9 mouse cellular contexts compared by ENCODE assay signal in the genomic region with DNA sequence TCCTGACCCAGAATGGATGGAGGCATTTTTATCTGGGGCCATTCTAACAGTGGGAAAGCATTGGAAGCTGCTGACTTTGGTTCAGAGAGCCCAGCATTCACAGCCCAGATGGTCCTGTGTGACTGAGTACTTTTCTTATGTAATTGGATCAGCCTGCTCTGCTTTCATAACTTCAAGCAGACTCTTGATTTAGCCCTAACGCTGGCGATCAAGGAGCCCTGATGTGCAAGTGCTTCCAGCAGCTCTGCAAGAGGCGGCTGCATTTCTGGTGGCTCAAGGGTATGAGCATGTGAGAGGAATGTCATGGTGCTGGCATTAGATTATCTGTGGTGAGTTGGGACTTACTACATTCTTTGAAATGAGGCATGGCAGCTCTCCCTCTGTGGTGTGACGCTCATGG. TPM values are rescaled to one million over a fixed set of nuclear protein-coding genes. Genes with fewer than 3 reads are reported as not detected.
A peak's percentile ranks its signal among the peaks of the same experiment; 100 is the strongest.
DNase-seq lines count a peak whose midpoint lies in the region; ATAC-seq lines count a peak whose summit lies in the region.
"Had no signal": no experiment of that assay in that cellular context is flagged by ENCODE, and none has a peak within 500 bp of the region (broad histone marks: within the 10 kb centered on the region; RNA-seq: fewer than 3 reads in every experiment).

No protein-coding gene starts in this region.

- no peak for DNase-seq in limb, embryonic 10.5 days (ENCODE audit: low spot score)
- DNase-seq in frontal cortex, postnatal 36 days (ENCODE audit: low spot score in 2 of 2): peak; percentile 67 to 86
- peak; percentile 38 to 64 for DNase-seq in layer of hippocampus, postnatal 14 days (ENCODE audit: low spot score in 2 of 2)
- peak; percentile 69 for DNase-seq in right cerebral cortex, postnatal 25 days
- DNase-seq in urinary bladder, postnatal 25 days (ENCODE audit: low spot score): no peak

- H3K9me3 ChIP-seq in limb, embryonic 13.5 days: no peaks in the 10 kb centered on the region
- H3K9me3 ChIP-seq in limb, embryonic 10.5 days (replicated peaks): no peaks in the 10 kb centered on the region
- H3K9me3 ChIP-seq in kidney, embryonic 14.5 days (ENCODE audit: control insufficient read depth, low read length): no peaks in the 10 kb centered on the region
- H3K9me3 ChIP-seq: neural tube, embryonic 13.5 days had no signal

- no peak overlapping the region for H3K9ac ChIP-seq in limb, embryonic 13.5 days
- H3K9ac ChIP-seq in kidney, embryonic 14.5 days (ENCODE audit: low read depth, low read length): no peak overlapping the region
- H3K9ac ChIP-seq: neural tube, embryonic 13.5 days had no signal

- H3K27ac ChIP-seq in limb, embryonic 13.5 days: no peak overlapping the region; the same call in 1 of the 2 replicates
- no peak overlapping the region for H3K27ac ChIP-seq in limb, embryonic 10.5 days
- H3K27ac ChIP-seq in kidney, embryonic 14.5 days (ENCODE audit: low read depth, low read length): no peak overlapping the region
- H3K27ac ChIP-seq: neural tube, embryonic 13.5 days had no signal

- H3K27me3 ChIP-seq in limb, embryonic 13.5 days: no peaks in the 10 kb centered on the region
- no peaks in the 10 kb centered on the region for H3K27me3 ChIP-seq in limb, embryonic 10.5 days (ENCODE audit: low read depth, poor library complexity, severe bottlenecking)
- H3K27me3 ChIP-seq in kidney, embryonic 14.5 days (ENCODE audit: control insufficient read depth, insufficient read depth, low read length): no peaks in the 10 kb centered on the region
- H3K27me3 ChIP-seq: neural tube, embryonic 13.5 days had no signal

- peaks cover 49% of the 10 kb centered on the region for H3K36me3 ChIP-seq in limb, embryonic 13.5 days
- peaks cover 85% of the 10 kb centered on the region for H3K36me3 ChIP-seq in limb, embryonic 10.5 days
- H3K36me3 ChIP-seq in kidney, embryonic 14.5 days (ENCODE audit: control insufficient read depth, insufficient read depth, low read length): peaks cover 39% of the 10 kb centered on the region

- H3K4me1 ChIP-seq in limb, embryonic 13.5 days: peaks cover 16% of the 10 kb centered on the region
- H3K4me1 ChIP-seq in limb, embryonic 10.5 days: peaks cover 8% of the 10 kb centered on the region; the same call in 1 of the 2 replicates
- H3K4me1 ChIP-seq in kidney, embryonic 14.5 days (ENCODE audit: control insufficient read depth, insufficient read depth, low read length): peaks cover 3% of the 10 kb centered on the region; the same call in 1 of the 2 replicates

- peak; percentile 44; the same call in 1 of the 2 replicates for ATAC-seq in limb, embryonic 13.5 days (ENCODE audit: low FRiP score, low read depth)
- ATAC-seq in CD4-positive, CD25-positive, alpha-beta regulatory T cell, adult 4 months: no peak
- ATAC-seq in kidney, embryonic 14.5 days (ENCODE audit: low FRiP score, low TSS enrichment): no peak

- WGBS in limb, embryonic 13.5 days: 51% methylated on average over 4 of the region's 4 CpGs
- 85% methylated on average over 4 of the region's 4 CpGs for WGBS in limb, embryonic 10.5 days
- WGBS in kidney, embryonic 14.5 days: 86% methylated on average over 4 of the region's 4 CpGs

- no peak overlapping the region for H3K4me3 ChIP-seq in limb, embryonic 13.5 days
- H3K4me3 ChIP-seq in limb, embryonic 10.5 days: no peak overlapping the region
- no peak overlapping the region for H3K4me3 ChIP-seq in kidney, embryonic 14.5 days (ENCODE audit: low read length)
- H3K4me3 ChIP-seq: neural tube, embryonic 13.5 days had no signal

- H3K4me2 ChIP-seq in limb, embryonic 13.5 days (replicated peaks): no peak overlapping the region
- H3K4me2 ChIP-seq in kidney, embryonic 14.5 days (replicated peaks; ENCODE audit: low read depth, low read length): no peak overlapping the region
- H3K4me2 ChIP-seq: neural tube, embryonic 13.5 days had no signal

RNA-seq across cellular contexts. Expression of a gene that starts 8.6 kb away (rescaled TPM):
- 4.9 and 5.4 TPM in 2 replicates for polyA plus RNA-seq in limb, embryonic 13.5 days (2015; fragmentation: Nextera tagmentation; extraction: Ambion mirVana)
- polyA plus RNA-seq in limb, embryonic 10.5 days (2016; fragmentation: Nextera tagmentation; extraction: Ambion mirVana): 5.4 and 6.2 TPM in 2 replicates
- total RNA-seq in layer of hippocampus, postnatal 14 days (2021): 10 to 100 TPM; 35.8 to 43.8 TPM
- 10 to 100 TPM; 13.5 to 13.9 TPM for polyA plus RNA-seq in CD4-positive, CD25-positive, alpha-beta regulatory T cell, adult 4 months (2017; shearing (Covaris generic))
- polyA plus RNA-seq in kidney, embryonic 14.5 days (2014; fragmentation: Nextera tagmentation; extraction: Ambion mirVana): 6.5 and 6.7 TPM in 2 replicates

RNA-seq across cellular contexts. Expression of a gene that starts 35.5 kb away (rescaled TPM):
- 4.2 and 4.4 TPM in 2 replicates for polyA plus RNA-seq in limb, embryonic 13.5 days (2015; fragmentation: Nextera tagmentation; extraction: Ambion mirVana)
- polyA plus RNA-seq in limb, embryonic 10.5 days (2016; fragmentation: Nextera tagmentation; extraction: Ambion mirVana): 1.4 and 1.9 TPM in 2 replicates
- 100 to 1,000 TPM; 159 to 165 TPM for total RNA-seq in layer of hippocampus, postnatal 14 days (2021)
- polyA plus RNA-seq in CD4-positive, CD25-positive, alpha-beta regulatory T cell, adult 4 months (2017; shearing (Covaris generic)): under 1 TPM in 1 of 2 experiments, not detected in 1; 0.48 TPM
- polyA plus RNA-seq in kidney, embryonic 14.5 days (2014; fragmentation: Nextera tagmentation; extraction: Ambion mirVana): 1.6 and 2.4 TPM in 2 replicates

RNA-seq across cellular contexts. Expression of a gene that starts 35.6 kb away (rescaled TPM):
- polyA plus RNA-seq in limb, embryonic 13.5 days (2015; fragmentation: Nextera tagmentation; extraction: Ambion mirVana): 31.4 and 32.3 TPM in 2 replicates
- polyA plus RNA-seq in limb, embryonic 10.5 days (2016; fragmentation: Nextera tagmentation; extraction: Ambion mirVana): 69.9 and 79.5 TPM in 2 replicates
- total RNA-seq in layer of hippocampus, postnatal 14 days (2021): under 1 TPM; 0.81 to 0.97 TPM
- polyA plus RNA-seq in CD4-positive, CD25-positive, alpha-beta regulatory T cell, adult 4 months (2017; shearing (Covaris generic)): 1 to 10 TPM; 4.1 to 8.5 TPM
- polyA plus RNA-seq in kidney, embryonic 14.5 days (2014; fragmentation: Nextera tagmentation; extraction: Ambion mirVana): 32.5 and 44.1 TPM in 2 replicates

RNA-seq across cellular contexts. Expression of a gene that starts 55.6 kb away (rescaled TPM):
- polyA plus RNA-seq in limb, embryonic 13.5 days (2015; fragmentation: Nextera tagmentation; extraction: Ambion mirVana): 46.5 and 49.8 TPM in 2 replicates
- polyA plus RNA-seq in limb, embryonic 10.5 days (2016; fragmentation: Nextera tagmentation; extraction: Ambion mirVana): 38.4 and 43.7 TPM in 2 replicates
- total RNA-seq in layer of hippocampus, postnatal 14 days (2021): 10 to 100 TPM; 20.2 to 20.3 TPM
- polyA plus RNA-seq in CD4-positive, CD25-positive, alpha-beta regulatory T cell, adult 4 months (2017; shearing (Covaris generic)): 1 to 10 TPM; 8.6 to 8.9 TPM
- polyA plus RNA-seq in kidney, embryonic 14.5 days (2014; fragmentation: Nextera tagmentation; extraction: Ambion mirVana): 27.7 and 36.7 TPM in 2 replicates

Comparison
In these comparisons a context has a peak if more than half of its experiments do, and no peak if none do; other contexts are left out.
1. DNase-seq: peak in frontal cortex, postnatal 36 days (2 of 2), layer of hippocampus, postnatal 14 days (2 of 2) and right cerebral cortex, postnatal 25 days (single experiment); none in limb, embryonic 10.5 days (single experiment) and urinary bladder, postnatal 25 days (single experiment).